Mouse (Mus musculus) myocyte (in vitro differentiated cells): Measurements from ENCODE around the gene Kntc1. TPM values are rescaled to one million over a fixed set of nuclear protein-coding genes. Genes with fewer than 3 reads are reported as not detected.
A peak's percentile ranks its signal among the peaks of the same experiment; 100 is the strongest.
"Not testable (repeated sequence)": the region's sequence is repeated elsewhere in the genome, so short reads cannot be mapped to it uniquely, and the experiment has no call there.

Source experiments
- H3K27me3 ChIP-seq: one replicate; pipeline ENCODE4 v1.6.1; 2011; ENCODE audit not compliant: control insufficient read depth, insufficient read depth, insufficient read length
- H3K36me3 ChIP-seq: one replicate; pipeline ENCODE4 v1.6.1; 2011; ENCODE audit not compliant: control insufficient read depth, insufficient read depth
- H3K4me2 ChIP-seq: one replicate; pipeline ENCODE4 v1.6.1; 2011; ENCODE audit warnings: low read depth, control low read depth
- H3K4me3 ChIP-seq: one replicate; pipeline ENCODE4 v1.5.1; 2011; ENCODE audit warnings: mild to moderate bottlenecking, control low read depth, moderate library complexity
- H3K79me2 ChIP-seq: one replicate; pipeline ENCODE4 v1.6.1; 2011; ENCODE audit not compliant: control insufficient read depth, insufficient read depth
- H3ac ChIP-seq: one replicate; pipeline ENCODE4 v1.6.1; 2011; ENCODE audit not compliant: control insufficient read depth, insufficient read length
- CEBPB ChIP-seq: IDR thresholded peaks from 2 replicates; pipeline ENCODE4 v1.6.1; 2011; ENCODE audit warnings: mild to moderate bottlenecking, moderate library complexity; ENCODE audit not compliant: poor library complexity, insufficient read depth, severe bottlenecking
- E2F4 ChIP-seq: IDR thresholded peaks from one replicate; pipeline ENCODE4 v1.6.1; 2011; ENCODE audit warnings: mild to moderate bottlenecking, control low read depth, moderate library complexity; ENCODE audit not compliant: insufficient read depth
- MAX ChIP-seq: IDR thresholded peaks from one replicate; pipeline ENCODE4 v1.6.1; 2011; ENCODE audit warnings: low read depth, mild to moderate bottlenecking, control low read depth
- MYOD1 ChIP-seq, 3 experiments: IDR thresholded peaks; one replicate each; pipeline ENCODE4 v1.6.1; 2011; ENCODE audit warnings: control low read depth in 2 of 3, low read depth in 2 of 3, mild to moderate bottlenecking in 2 of 3, moderate library complexity in 1 of 3; ENCODE audit not compliant: insufficient read length in 2 of 3, control insufficient read depth in 1 of 3
- MYOG ChIP-seq, 3 experiments: IDR thresholded peaks; one replicate each; pipeline ENCODE4 v1.6.1; 2011; ENCODE audit warnings: control low read depth in 2 of 3, low read depth in 2 of 3, mild to moderate bottlenecking in 2 of 3; ENCODE audit not compliant: insufficient read length in 2 of 3, control insufficient read depth in 1 of 3, insufficient read depth in 1 of 3
- POLR2A ChIP-seq: IDR thresholded peaks from one replicate; pipeline ENCODE4 v1.6.1; 2011; ENCODE audit warnings: low read depth, mild to moderate bottlenecking, control low read depth, moderate library complexity; ENCODE audit not compliant: insufficient read length
- POLR2AphosphoS2 ChIP-seq: IDR thresholded peaks from one replicate; pipeline ENCODE4 v1.6.1; 2011; ENCODE audit warnings: low read depth, control low read depth; ENCODE audit not compliant: insufficient read length
- REST ChIP-seq: IDR thresholded peaks from one replicate; pipeline ENCODE4 v1.6.1; 2011; ENCODE audit warnings: mild to moderate bottlenecking, control low read depth, moderate library complexity; ENCODE audit not compliant: insufficient read depth, insufficient read length
- SRF ChIP-seq: IDR thresholded peaks from one replicate; pipeline ENCODE4 v1.6.1; 2011; ENCODE audit warnings: low read depth; ENCODE audit not compliant: control insufficient read depth, insufficient read length
- TCF12 ChIP-seq: IDR thresholded peaks from one replicate; pipeline ENCODE4 v1.6.1; 2011; ENCODE audit warnings: mild to moderate bottlenecking, control low read depth; ENCODE audit not compliant: poor library complexity, insufficient read depth, severe bottlenecking
- TCF3 ChIP-seq: IDR thresholded peaks from one replicate; pipeline ENCODE4 v1.6.1; 2011; ENCODE audit warnings: low read depth, control low read depth; ENCODE audit not compliant: insufficient read length
- USF1 ChIP-seq: IDR thresholded peaks from one replicate; pipeline ENCODE4 v1.6.1; 2011; ENCODE audit warnings: low read depth, mild to moderate bottlenecking, control low read depth, moderate library complexity
- polyA plus RNA-seq: library from polyadenylated mRNA; unstranded; fragments of >200 nt; fragmentation: generic; extraction: Trizol; gene quantifications from one replicate; pipeline ENCODE4 v1.2.1, GENCODE M21; 2012; ENCODE audit warnings: missing spikeins

The Kntc1 gene
- polyA plus RNA-seq, 1 experiment: 6.5 TPM

DNA sequence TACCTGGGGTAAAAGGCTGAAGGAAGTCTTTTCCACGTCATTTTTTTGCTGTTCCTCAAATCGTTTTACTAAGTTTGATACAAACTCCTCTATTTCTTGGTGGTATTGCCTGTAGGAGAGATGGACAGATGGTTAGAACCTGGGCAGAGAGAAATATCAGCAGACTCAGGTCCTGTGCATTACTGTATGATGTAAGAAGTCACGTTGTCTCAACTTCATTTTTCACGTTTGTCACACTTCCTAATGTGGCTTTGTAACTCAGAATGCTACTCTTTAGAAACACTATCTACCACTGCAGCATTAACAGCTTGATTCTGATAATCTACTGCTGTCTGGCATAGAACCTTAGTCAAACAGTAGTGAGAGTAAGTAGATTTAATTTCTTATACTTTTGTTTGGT is 34.9 kb upstream of the Kntc1 start:
- TF ChIP-seq USF1 (no peak), POLR2A (no peak), SRF (no peak), POLR2AphosphoS2 (no peak), E2F4 (no peak)
- Histone ChIP-seq H3K79me2 (peaks cover 31% of the 10 kb centered on the region), H3K4me3 (no peak overlapping the region), H3K27me3 (no peaks in the 10 kb centered on the region), H3K4me2 (no peak overlapping the region), H3K36me3 (peaks cover 37% of the 10 kb centered on the region), H3ac (no peak overlapping the region)

DNA sequence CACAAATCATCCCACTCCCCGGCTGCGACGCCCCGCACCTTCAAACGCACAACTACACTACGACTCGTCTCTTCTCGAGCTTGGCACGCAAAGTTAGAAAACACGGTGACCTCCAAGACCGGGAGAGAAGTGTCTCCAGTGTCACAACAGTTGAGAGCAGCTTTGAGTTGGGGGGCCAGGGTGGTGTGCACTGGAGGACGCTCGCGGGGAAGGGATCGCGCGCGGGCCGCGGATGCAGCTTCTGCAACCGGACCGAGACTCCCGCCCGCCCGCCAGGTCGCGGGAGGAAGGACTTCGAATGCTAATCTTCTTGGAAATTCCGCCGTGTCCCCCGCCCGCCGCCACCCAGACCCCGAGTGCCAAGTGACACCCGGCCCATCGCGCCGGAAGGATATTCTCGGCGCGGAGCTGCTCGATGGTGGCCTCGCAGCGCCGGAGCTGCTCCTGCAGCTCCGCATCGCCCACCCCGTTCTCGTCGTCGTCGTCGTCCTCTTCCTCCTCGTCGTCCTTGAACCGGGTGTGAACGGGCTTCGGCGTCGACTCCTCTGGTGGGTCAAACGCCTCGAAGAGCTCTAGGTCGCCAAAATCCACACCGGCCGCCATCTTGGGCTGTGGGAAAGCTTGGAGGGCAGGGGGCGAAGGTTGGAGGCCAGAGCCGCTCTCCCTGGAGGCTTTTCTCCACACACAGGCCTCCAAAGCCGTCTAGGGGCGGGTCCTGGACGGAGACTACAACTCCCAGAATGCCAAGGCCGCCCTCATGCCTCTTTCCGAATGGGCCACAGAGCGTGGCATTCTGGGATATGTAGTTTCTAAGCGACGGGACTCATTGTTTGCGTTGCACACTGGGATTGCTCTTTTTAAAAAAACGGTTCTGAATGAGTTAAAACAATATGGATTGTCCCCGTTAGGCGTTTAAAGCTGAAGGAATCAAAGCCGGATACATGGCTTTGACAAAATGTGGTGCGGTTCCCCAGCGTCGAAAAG is 28.9 kb upstream of the Kntc1 start, which contains the start of gene Zcchc8:
Zcchc8 (minus strand) TSS at position 773 of the 984 bp plus-strand sequence.
- Histone ChIP-seq H3K4me2 (peak within 1 kb of the TSS; percentile 97), H3ac (peak within 1 kb of the TSS; percentile 58), H3K79me2 (peaks cover 39% of the 10 kb centered on the region), H3K27me3 (no peaks in the 10 kb centered on the region), H3K36me3 (no peaks in the 10 kb centered on the region), H3K4me3 (peak within 1 kb of the TSS; percentile 89)
- TF ChIP-seq TCF12: no peak
- peak; percentile 41 for TF ChIP-seq POLR2AphosphoS2
- TF ChIP-seq POLR2A: peak; percentile 66

DNA sequence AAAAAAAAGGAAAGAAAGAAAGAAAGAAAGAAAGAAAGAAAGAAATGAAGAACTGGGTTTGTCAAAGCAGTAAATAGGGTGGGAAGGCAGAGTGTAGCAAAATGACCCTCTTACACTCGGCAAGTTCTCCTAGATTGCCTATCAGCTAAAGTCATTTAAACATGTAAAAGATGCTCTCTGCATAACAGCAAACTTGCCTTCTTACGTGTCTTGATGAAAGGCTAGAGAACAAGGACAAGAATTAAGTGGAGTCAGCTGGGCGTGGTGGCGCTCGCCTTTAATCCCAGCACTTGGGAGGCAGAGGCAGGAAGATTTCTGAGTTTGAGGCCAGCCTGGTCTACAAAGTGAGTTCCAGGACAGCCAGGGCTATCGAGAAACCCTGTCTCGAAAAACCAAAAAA is 25.7 kb upstream of the Kntc1 start:
- H3K27me3 ChIP-seq, H3K4me2 ChIP-seq, H3K4me3 ChIP-seq, H3ac ChIP-seq: not testable (repeated sequence)
- Histone ChIP-seq H3K79me2 (peaks cover 16% of the 10 kb centered on the region), H3K36me3 (peaks cover 14% of the 10 kb centered on the region)

DNA sequence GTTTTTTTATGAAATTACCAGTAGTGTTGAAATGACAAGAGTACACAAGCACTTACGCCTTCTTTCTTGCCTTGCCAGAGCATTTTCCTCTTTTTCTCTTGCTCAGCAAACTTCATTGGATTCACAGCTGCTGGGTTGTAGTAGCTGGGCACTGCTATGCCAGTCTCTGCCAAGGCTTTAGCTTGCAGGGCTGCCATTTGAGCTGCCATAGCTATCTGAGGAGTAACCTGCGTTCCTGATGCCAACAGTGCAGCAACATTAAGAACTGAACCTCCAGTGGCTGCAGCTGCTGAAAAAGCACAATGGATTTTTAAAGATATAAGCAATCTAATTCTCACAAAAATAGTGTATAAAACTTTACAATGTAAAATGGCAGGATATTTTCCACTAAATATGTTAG is 18.5 kb upstream of the Kntc1 start:
- Histone ChIP-seq H3ac (no peak overlapping the region), H3K27me3 (no peaks in the 10 kb centered on the region), H3K4me3 (no peak overlapping the region), H3K36me3 (peaks cover 82% of the 10 kb centered on the region), H3K4me2 (no peak overlapping the region), H3K79me2 (peaks cover 13% of the 10 kb centered on the region)
- no peak for TF ChIP-seq TCF12

DNA sequence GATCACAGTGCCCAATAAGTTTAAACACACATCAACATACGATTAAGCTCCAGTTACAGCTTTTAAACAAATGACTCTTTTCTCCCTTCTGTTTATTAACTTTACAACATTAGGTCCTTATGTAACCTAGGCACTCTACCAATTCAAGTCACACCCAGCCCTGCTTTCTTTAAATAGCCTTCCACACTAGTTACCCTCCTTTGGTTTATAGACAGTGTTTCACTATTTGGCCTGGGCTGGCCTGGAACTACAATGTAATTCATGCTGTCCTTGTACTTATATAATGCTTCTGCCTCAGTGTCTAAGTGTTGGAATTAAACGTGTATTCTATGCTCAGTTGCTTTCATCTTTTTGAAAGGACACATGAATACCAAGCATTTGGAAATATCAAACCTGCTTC is 5.2 kb upstream of the Kntc1 start:
- H3ac ChIP-seq: no peak overlapping the region
- no peak overlapping the region for H3K4me2 ChIP-seq
- H3K27me3 ChIP-seq: no peaks in the 10 kb centered on the region
- H3K79me2 ChIP-seq: peaks cover 87% of the 10 kb centered on the region
- TF ChIP-seq POLR2A: no peak
- TF ChIP-seq MAX: no peak
- no peak for TF ChIP-seq USF1
- no peak for TF ChIP-seq SRF
- no peak for TF ChIP-seq POLR2AphosphoS2
- TF ChIP-seq CEBPB: no peak
- TF ChIP-seq MYOD1 (IDR thresholded peaks at IDR 0.05; ENCODE audit: control insufficient read depth in 1 of 3, insufficient read length in 2 of 3, low read depth in 2 of 3): no peak
- no peak for TF ChIP-seq TCF12
- no peak for TF ChIP-seq MYOG (IDR thresholded peaks at IDR 0.05; ENCODE audit: control insufficient read depth in 1 of 3, insufficient read depth in 1 of 3, insufficient read length in 2 of 3, low read depth in 2 of 3)
- TF ChIP-seq TCF3: no peak
- TF ChIP-seq E2F4: no peak
- TF ChIP-seq REST: no peak
- peaks cover 43% of the 10 kb centered on the region for H3K36me3 ChIP-seq
- H3K4me3 ChIP-seq: no peak overlapping the region

DNA sequence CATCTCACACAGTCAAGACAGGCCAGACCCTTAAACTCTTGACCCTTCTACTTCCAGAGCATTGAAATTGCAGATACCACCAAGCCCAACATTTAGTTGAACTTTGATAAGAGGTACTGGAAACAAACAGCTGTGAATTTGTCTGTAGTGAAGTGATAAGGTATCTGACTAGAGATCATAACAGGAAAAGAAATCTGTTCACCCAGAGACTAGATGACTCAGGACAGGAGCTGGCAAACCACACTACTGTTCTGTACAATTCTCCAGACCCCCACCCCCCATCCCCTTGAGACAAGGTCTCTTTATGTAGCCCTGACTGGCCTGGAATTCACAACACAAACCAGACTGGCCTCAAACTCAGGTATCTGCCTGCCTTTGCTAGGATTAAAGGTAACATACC is 3.3 kb upstream of the Kntc1 start:
- Histone ChIP-seq H3K36me3 (peaks cover 31% of the 10 kb centered on the region), H3K4me2 (peak overlapping the region; percentile 92), H3K27me3 (no peaks in the 10 kb centered on the region), H3ac (no peak overlapping the region), H3K79me2 (peaks cover 85% of the 10 kb centered on the region), H3K4me3 (peak overlapping the region; percentile 96)
- TF ChIP-seq MYOG (IDR thresholded peaks at IDR 0.05; ENCODE audit: control insufficient read depth in 1 of 3, insufficient read depth in 1 of 3, insufficient read length in 2 of 3, low read depth in 2 of 3) (no peak), MAX (no peak), POLR2A (no peak)
